Mouse (Mus musculus) forebrain, postnatal 0 days (tissue): ENCODE results near the gene Igfbp5. TPM values are rescaled to one million over a fixed set of nuclear protein-coding genes. Genes with fewer than 3 reads are reported as not detected.

ENCODE experiments used
- ATAC-seq: fragments of 200-750 bp; cut with Nextera tagmentation; 2 replicates; pipeline ENCODE4 v1.8.0; 2017; ENCODE audit warnings: mild to moderate bottlenecking, moderate library complexity
- DNase-seq: peaks from one replicate; pipeline ENCODE4 v3.0.0-alpha.2; 2015
- H3K27ac ChIP-seq: fragments of 300-500 bp; sonication (generic); 2 replicates; pipeline ENCODE4 v1.5.1; 2014; ENCODE audit warnings: low read depth, mild to moderate bottlenecking, antibody characterized with exemption, low read length, moderate library complexity, mixed read lengths
- H3K27me3 ChIP-seq: fragments of 300-500 bp; sonication (generic); 2 replicates; pipeline ENCODE4 v1.6.1; 2014; ENCODE audit warnings: mild to moderate bottlenecking, low read length, mixed read lengths; ENCODE audit not compliant: insufficient read depth
- H3K36me3 ChIP-seq: fragments of 300-500 bp; sonication (generic); 2 replicates; pipeline ENCODE4 v1.6.1; 2014; ENCODE audit warnings: mild to moderate bottlenecking, moderate library complexity; ENCODE audit not compliant: insufficient read depth
- H3K4me1 ChIP-seq: fragments of 300-500 bp; sonication (generic); 2 replicates; pipeline ENCODE4 v1.6.1; 2014; ENCODE audit warnings: antibody characterized with exemption; ENCODE audit not compliant: insufficient read depth
- H3K4me2 ChIP-seq: fragments of 300-500 bp; sonication (generic); 2 replicates; pipeline ENCODE4 v1.6.1; 2014; ENCODE audit warnings: low read depth, mild to moderate bottlenecking, moderate library complexity
- H3K4me3 ChIP-seq: fragments of 300-500 bp; sonication (generic); 2 replicates; pipeline ENCODE4 v1.5.1; 2014; ENCODE audit warnings: low read depth, low read length, mixed read lengths
- H3K9ac ChIP-seq: fragments of 300-500 bp; sonication (generic); 2 replicates; pipeline ENCODE4 v1.6.1; 2014; ENCODE audit warnings: mild to moderate bottlenecking
- H3K9me3 ChIP-seq: fragments of 300-500 bp; sonication (generic); 2 replicates; pipeline ENCODE4 v1.6.1; 2016; ENCODE audit warnings: low read length
- CTCF ChIP-seq: sonication (generic); IDR thresholded peaks from 2 replicates; pipeline ENCODE4 v1.5.1; 2016; ENCODE audit warnings: antibody characterized with exemption, control low read depth, low read depth
- WGBS: fragments of 180-500 bp; shearing (Covaris S2); extraction: QIAGEN DNeasy Blood & Tissue Kit; methylation state at CpG from one replicate; pipeline ENCODE4 v1.1.7; 2014; 5-methylcytosine and 5-hydroxymethylcytosine counted together
- polyA plus RNA-seq: library from polyadenylated mRNA; unstranded; fragments of >200 nt; fragmentation: Nextera tagmentation; extraction: Ambion mirVana; gene quantifications from 2 replicates; pipeline ENCODE4 v1.2.1, GENCODE M21; 2015
- total RNA-seq: library from RNA; depleted of rRNA; stranded (reverse); fragments of >200 nt; gene quantifications from 2 replicates; pipeline ENCODE4 v1.2.3, GENCODE M21; 2014

Igfbp5 gene
- total and polyA plus RNA-seq, 2 experiments from 2014 or later, result 36.2 to 104 TPM

DNA sequence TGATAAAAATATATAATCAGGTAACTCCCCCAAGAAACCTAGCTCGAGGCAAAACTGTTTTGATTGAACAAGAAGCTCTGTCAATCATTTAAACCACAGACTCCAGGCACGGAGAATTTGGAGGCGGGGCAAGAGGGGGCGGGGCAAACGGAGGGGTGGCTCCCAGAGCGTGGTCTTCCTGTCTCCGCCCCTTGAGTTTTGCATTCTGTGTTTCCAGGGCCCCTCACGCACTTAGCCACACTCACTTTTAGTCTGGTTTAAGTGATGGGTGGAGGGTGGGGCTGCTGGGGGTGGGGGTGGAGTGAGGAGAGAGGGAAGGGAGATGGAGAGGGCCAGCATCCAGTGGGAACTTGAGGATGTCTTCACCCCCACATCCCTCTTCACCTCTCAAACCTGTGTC, 2.2 kb downstream of the Igfbp5 start:
- WGBS, result 0% methylated on average over 8 of the region's 8 CpGs

DNA sequence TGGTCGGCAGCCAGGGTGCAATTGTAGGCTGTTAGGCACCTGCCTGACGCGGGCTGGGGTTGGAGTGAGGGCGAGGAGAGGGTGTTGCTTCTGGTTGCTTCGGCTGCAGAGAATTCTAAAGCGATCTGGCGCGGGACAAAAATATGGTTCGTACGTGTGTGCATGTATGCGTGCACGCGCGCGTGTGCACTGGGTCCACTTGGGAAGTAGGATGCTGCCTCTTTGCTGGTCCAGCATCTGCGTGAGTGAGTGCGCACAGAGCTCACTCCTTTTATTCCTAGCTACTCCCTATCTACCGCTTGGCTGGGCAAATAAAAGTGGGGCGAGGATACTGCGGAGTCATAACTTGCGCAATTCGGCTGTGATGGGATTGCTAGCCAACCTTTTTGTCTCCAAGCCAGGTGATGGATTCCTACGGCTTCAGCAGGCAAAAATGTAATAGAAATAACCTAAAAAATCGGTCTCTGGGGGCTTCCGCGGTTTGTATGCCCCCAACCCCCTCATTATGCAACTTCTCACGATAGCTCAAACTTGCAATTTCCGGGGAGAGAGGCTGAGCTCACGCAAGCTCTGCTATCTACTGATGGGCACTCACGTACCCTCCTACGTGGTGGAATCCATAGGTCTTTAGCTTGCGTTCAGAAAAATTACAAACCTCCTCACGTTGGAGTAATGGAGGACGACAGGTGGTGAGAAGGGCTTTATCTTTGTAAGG, 2.8 kb downstream of the Igfbp5 start:
- Histone ChIP-seq H3K27me3 (no peaks in the 10 kb centered on the region), H3K36me3 (no peaks in the 10 kb centered on the region), H3K27ac (peak overlapping the region; percentile 87), H3K4me3 (peak overlapping the region; percentile 44), H3K4me1 (peaks cover 11% of the 10 kb centered on the region), H3K9ac (peak overlapping the region; percentile 60), H3K4me2 (peak overlapping the region; percentile 69), H3K9me3 (no peaks in the 10 kb centered on the region)
- 1% methylated on average over 34 of the region's 34 CpGs for WGBS
- 0 out of 2 replicates have a peak, but pooled peaks have one; percentile 6 for TF ChIP-seq CTCF
- DNase-seq (peak; percentile 79), ATAC-seq (peak; percentile 61)

More for the DNA sequence above, 2.2 kb downstream of the Igfbp5 start:
- H3K9me3 ChIP-seq, result no peaks in the 10 kb centered on the region
- H3K4me1 ChIP-seq, result peaks cover 11% of the 10 kb centered on the region
- ATAC-seq (peak; percentile 62), DNase-seq (peak; percentile 86)
- H3K9ac ChIP-seq, result peak overlapping the region; percentile 60
- no peaks in the 10 kb centered on the region for H3K27me3 ChIP-seq
- no peak for TF ChIP-seq CTCF
- peak overlapping the region; percentile 69 for H3K4me2 ChIP-seq
- peak overlapping the region; percentile 44 for H3K4me3 ChIP-seq
- no peaks in the 10 kb centered on the region for H3K36me3 ChIP-seq
- H3K27ac ChIP-seq, result peak overlapping the region; percentile 87; the same call in 1 of the 2 replicates

DNA sequence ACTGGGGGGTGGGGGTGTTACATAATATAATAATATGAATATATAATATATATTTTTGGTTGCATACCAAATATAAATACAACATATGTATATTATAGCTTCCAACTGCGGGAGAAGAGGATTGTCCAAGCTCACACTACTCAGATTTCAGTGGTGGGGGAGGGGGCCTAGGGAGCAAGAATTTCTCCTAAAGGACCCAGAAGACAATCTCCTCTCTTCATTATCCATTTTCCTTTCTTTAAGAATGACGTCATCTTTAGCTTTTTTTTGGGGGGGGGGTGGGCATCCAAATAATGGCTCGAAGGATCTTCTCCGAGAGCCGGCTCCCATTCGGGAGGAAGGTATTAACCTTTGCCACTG, 3.4 kb downstream of the Igfbp5 start:
- no peaks in the 10 kb centered on the region for H3K9me3 ChIP-seq
- peak overlapping the region; percentile 60 for H3K9ac ChIP-seq
- no peaks in the 10 kb centered on the region for H3K36me3 ChIP-seq
- H3K27ac ChIP-seq, result peak overlapping the region; percentile 87
- peak overlapping the region; percentile 44 for H3K4me3 ChIP-seq
- H3K27me3 ChIP-seq, result no peaks in the 10 kb centered on the region
- TF ChIP-seq CTCF, result no peak
- no peak for DNase-seq
- peak overlapping the region; percentile 69 for H3K4me2 ChIP-seq
- WGBS, result 0% methylated on average over 6 of the region's 6 CpGs
- ATAC-seq, result no peak
- H3K4me1 ChIP-seq, result peaks cover 11% of the 10 kb centered on the region

DNA sequence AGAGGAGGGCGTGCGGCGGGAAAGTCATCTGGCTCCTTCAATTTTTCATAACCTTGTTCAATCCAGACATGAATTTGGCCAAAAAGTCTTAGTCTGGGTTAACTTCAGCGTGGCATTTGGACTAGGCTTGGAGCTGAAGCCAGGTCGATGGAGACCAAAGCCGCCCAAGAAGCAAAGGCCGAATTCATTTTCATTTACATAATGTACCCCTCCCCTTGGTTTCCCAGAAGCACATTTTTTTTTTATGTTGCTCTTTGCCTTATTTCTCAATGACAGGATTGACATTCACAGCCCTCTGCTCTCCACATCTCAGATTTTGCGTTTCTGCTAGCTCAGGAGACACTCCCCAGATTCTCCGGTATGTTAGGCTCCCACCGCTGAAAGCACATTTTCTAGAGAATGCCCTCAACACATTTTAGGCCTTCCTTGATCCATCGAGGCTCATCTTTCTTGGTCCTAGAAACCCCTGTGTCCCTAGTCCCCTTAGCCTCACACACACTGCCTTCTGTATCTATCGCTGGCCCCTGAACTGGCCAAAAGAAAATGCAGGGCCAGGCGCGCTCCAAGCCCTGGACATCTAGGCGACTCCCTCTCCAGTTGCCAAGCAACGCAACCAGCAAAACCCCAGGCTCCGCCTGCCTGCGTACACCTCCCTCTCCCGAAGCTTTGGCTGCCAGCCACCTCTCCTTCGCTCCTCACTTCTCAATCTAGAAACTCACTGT, 3.9 kb downstream of the Igfbp5 start:
- H3K4me1 ChIP-seq, result peaks cover 11% of the 10 kb centered on the region
- WGBS, result 1% methylated on average over 20 of the region's 20 CpGs
- ATAC-seq, result peak; percentile 42

DNA sequence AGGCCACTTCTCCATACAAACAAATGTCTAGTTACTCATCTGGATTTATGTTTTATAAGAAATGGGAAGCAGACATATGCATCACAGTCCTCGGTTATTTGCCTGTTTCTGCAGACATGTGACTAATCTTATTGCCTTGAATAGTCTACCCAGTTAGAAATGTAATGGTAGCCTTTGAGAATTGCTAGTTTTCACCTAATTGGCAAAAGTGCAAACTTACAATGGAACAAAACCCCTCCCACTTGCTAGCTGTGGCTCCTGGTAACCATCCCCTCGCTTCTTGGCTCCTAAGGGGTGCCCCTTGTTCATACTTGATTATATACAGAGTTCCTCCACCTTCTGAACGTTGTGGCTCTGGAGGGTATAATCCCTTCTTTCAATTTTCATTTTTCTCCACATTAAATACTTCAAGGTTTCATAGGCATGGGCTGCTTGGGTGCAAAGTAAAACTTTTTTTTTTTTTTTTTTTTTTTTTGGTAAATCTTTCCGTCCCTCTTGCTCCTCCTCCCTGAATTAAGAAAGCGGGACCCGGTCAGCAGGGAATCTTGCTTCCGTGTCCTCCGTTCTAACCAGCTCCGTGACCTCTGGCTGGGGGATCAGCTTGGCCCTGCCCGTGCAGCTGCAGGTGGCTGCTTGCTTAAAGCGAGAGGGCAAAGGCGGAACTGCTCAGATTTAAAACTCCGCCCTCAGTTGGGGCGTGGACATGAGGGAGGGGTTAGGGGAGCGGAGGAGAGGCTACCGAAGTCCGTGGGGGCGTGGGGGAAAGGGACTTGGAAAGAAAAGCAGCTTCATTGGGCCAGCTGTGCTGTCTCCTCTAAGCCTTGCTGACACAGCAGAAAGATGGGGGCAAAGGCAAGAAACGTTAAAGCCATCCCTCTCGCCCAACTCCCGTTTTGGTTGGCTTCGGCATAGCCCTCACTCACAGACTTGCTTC, 4.7 kb downstream of the Igfbp5 start:
- no peaks in the 10 kb centered on the region for H3K27me3 ChIP-seq
- H3K36me3 ChIP-seq, result no peaks in the 10 kb centered on the region
- TF ChIP-seq CTCF, result no peak
- peak overlapping the region; percentile 87 for H3K27ac ChIP-seq
- 4% methylated on average over 22 of the region's 22 CpGs for WGBS
- peak overlapping the region; percentile 44 for H3K4me3 ChIP-seq
- peak; percentile 59 for DNase-seq
- H3K9ac ChIP-seq, result peak overlapping the region; percentile 60
- H3K9me3 ChIP-seq, result no peaks in the 10 kb centered on the region
- peaks cover 11% of the 10 kb centered on the region for H3K4me1 ChIP-seq
- H3K4me2 ChIP-seq, result peak overlapping the region; percentile 69
- no peak for ATAC-seq

More for the DNA sequence above, 3.9 kb downstream of the Igfbp5 start:
- no peaks in the 10 kb centered on the region for H3K27me3 ChIP-seq
- no peaks in the 10 kb centered on the region for H3K9me3 ChIP-seq
- no peaks in the 10 kb centered on the region for H3K36me3 ChIP-seq
- H3K9ac ChIP-seq, result peak overlapping the region; percentile 60
- TF ChIP-seq CTCF, result no peak
- H3K27ac ChIP-seq, result peak overlapping the region; percentile 87
- peak; percentile 92 for DNase-seq
- peak overlapping the region; percentile 69 for H3K4me2 ChIP-seq
- H3K4me3 ChIP-seq, result peak overlapping the region; percentile 44

DNA sequence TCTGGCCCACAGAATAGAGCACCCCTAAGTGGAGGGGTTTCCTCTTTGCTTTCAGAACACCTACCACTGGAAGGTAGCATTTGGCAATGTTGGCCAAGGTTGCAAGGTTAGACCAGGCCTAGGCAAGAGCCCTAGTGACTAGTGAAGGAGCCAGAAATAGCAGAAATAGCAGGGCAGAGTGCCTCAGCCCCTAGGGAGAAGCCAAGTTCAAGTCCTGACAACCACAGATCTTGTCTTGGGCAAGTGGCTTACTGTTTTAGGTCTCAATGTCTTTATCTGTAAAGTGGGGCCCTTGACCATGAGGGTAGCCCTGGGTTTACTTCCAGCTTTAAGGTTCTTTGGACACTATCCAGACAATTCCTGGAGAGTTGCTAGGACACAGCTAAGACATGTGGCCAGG, 5.4 kb downstream of the Igfbp5 start:
- H3K4me1 ChIP-seq, result peaks cover 7% of the 10 kb centered on the region

More for the DNA sequence above, 5.4 kb downstream of the Igfbp5 start:
- no peaks in the 10 kb centered on the region for H3K36me3 ChIP-seq
- no peak for TF ChIP-seq CTCF
- H3K9ac ChIP-seq, result no peak overlapping the region
- H3K27ac ChIP-seq, result no peak overlapping the region
- H3K4me2 ChIP-seq, result no peak overlapping the region
- ATAC-seq, result no peak
- no peaks in the 10 kb centered on the region for H3K27me3 ChIP-seq
- H3K4me3 ChIP-seq, result no peak overlapping the region
- DNase-seq, result no peak
- no peaks in the 10 kb centered on the region for H3K9me3 ChIP-seq
